Mouse (Mus musculus) mesoderm, embryonic 11.5 days (tissue): ENCODE data around the gene Etv6.

Experiments
- DNase-seq: peaks from one replicate; pipeline ENCODE4 v3.0.0-alpha.2; 2012; ENCODE audit warnings: low read depth, low spot score

Etv6 gene

GRCm38 (mm10) chr6:134140718-134141615 lies 105.5 kb downstream of the Etv6 start:
- DNase-seq = peak; percentile 31

GRCm38 (mm10) chr6:134141616-134142165 lies 106.2 kb downstream of the Etv6 start:
- no peak for DNase-seq

DNA sequence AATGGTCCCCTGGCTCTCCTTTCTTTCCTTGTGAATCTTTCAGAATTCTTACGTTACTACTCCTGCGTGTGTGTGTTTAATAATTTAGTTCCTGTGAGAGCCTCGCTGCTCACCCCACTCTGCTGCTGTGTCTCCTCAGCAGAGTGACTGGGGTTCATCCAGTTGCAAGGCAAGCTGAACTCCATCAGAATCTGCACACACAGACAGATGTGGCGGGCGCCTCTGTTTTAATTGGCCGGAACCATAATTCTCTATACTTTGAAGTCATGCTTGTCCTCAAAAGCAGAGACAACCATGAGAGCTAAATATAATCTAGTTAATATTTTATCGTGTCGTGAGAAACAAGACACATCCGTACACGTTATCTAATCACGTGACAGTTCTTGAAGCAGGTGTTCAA lies 107.2 kb downstream of the Etv6 start:
- DNase-seq = no peak

DNA sequence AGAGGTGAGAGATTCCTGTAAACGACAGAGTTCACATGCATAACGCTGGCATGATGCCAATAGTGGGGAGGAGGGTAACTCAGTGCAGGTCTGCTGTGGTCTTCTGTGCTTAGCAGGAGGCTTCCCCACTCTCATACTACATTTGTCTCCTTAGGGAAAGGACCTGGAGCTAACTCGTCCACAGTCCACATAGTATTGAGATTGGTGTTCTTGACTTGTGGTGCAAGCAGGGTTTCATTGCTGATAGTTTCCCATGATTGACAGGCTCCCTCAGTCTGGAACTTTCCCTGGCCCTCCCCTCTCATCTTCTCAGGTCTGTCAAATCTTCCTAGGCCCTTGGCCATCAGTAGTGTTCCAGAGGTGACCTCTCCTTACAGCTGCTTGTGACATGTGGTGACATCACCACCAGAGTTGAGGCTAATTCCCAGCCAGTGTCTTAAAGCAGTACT lies 108.2 kb downstream of the Etv6 start:
- no peak for DNase-seq

DNA sequence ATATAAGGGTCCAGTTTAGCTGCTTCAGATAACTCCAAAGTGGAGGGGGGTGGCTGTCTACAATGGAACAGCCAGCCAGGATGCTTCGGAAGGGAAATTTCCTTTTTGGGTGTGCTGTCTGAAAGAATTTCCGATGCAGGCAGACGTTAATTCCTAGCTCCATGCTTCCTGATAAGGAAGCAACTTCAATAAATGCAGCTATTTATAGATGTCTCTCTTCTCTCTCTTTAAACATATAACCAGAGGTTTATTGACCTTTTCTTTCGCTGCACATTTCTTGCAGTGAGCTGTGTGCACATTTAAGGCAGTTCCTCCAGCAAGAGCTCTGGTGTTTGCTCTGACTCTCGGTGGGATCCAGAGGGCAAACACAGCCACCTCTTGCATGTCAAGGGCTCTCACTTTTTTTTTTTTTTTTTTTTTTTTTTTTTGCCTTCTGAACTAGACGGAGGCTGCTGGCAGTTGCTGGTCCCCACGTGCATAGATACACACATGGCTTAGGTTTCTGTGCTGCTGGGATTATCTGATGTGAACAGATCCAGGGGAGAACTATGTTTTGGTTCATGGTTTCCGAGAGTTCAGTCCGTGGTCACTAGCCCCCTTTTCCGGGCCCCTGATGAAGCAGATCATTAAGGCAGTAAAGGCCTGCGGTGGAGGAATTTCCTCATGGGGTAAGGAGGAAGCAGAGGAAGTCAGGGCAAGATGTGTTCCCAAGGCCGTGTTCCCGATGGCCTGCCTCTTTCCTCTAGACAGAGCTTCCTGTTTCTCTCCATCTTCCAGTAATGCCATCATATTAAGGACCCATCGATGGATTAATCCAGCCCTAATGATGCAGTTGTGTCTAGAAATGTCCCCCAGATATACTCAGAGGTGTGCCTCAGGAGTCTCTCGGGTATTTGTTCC lies 109.0 kb downstream of the Etv6 start:
- DNase-seq = no peak

DNA sequence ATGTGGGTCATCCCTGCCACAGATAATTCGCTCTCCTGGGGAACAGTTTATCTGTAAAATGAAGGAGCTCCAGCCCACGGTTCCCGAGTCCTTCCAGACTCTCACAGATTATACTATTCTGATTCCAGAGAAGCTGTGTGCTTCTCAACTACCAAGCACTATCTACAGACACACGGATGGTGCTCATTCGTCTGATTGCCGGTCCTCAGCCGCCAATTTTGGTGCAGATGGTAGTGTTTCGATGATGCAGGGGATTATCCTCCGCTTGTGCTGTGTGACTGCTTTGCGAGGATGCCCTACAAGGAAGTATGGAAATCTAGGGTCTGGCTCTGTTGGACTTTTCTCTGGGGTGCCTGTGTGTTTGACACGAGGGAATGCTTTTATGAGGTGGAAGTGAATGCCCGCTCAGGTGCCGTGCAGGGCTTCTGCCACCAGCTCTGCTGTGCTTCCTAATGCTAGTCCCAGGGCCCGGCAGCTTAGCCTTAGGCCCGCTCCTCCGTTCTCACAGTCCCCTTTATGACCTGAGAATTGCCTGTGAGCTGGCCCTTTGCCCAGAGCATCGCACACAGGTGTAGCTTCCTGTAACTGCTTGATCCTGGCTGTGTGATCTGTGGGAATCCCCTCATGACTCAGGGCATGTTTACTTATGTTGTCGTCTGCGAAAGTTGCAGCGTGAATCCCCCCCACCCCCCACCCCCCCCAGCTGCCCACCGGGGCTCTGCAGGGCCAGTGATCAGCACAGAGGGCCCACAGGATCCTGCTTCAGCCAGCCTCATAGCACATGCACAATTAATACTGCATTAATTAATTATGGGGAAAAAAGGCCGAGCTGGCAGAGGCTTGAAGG lies 112.3 kb downstream of the Etv6 start:
- no peak for DNase-seq

- DNase-seq = no peak
Measured at GRCm38 (mm10) chr6:134148443-134148942, 113.0 kb downstream of the Etv6 start.

- no peak for DNase-seq
Measured at GRCm38 (mm10) chr6:134149606-134150005, 114.1 kb downstream of the Etv6 start.

- no peak for DNase-seq
Measured at GRCm38 (mm10) chr6:134151022-134151680, 115.7 kb downstream of the Etv6 start.

DNA sequence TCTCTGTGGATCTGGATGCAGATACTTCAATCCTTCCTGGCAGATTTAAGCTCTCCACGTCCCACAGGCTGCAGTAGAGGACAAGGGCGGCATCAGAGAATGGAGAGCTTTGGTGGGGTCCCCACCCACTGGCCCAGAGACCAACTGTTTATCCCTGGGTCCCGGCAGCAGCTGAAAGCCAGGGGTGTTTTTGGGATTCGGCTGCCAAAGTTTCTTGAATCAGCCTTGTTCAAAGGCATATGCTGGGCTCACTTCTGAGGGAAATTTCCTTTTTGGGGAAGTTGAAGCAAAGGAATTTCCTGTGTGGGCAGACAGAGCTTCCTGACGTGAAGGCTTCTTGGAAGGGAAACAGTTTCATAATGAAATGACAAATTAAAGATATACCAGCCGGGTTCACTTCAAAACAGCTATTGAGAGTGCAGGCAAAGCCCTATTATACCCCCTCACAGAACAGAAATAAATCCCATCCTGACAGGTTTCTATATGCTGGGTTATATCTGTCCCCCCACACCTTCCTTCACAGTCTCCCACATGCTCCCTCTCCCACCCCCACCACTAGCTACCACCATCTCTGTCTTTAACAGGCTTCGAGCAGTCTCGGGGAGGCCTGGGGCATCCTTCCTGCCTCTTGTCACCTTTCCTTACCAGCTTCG lies 116.5 kb downstream of the Etv6 start:
- no peak for DNase-seq

DNA sequence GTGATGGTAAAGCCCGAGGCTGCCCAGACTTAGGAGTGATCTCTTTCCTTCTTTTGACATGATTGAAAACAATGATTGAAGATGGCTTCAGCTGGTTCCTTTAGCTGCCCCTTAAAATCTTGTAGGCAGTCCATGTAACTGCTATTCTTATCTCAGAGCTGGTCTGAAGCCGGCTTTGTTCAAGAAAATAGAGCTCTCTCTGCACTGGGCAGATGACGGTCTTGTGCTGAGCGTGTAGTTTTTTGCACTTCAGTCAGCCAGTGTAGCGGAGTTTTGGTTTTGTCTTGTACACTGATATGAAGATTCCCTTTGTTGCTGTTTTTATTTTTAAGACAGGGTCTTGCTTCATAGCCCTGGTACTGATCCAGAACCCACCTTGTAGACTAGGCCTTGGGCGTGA lies 117.0 kb downstream of the Etv6 start:
- no peak for DNase-seq

- no peak for DNase-seq
Measured at GRCm38 (mm10) chr6:134154746-134155145, 119.2 kb downstream of the Etv6 start.

DNA sequence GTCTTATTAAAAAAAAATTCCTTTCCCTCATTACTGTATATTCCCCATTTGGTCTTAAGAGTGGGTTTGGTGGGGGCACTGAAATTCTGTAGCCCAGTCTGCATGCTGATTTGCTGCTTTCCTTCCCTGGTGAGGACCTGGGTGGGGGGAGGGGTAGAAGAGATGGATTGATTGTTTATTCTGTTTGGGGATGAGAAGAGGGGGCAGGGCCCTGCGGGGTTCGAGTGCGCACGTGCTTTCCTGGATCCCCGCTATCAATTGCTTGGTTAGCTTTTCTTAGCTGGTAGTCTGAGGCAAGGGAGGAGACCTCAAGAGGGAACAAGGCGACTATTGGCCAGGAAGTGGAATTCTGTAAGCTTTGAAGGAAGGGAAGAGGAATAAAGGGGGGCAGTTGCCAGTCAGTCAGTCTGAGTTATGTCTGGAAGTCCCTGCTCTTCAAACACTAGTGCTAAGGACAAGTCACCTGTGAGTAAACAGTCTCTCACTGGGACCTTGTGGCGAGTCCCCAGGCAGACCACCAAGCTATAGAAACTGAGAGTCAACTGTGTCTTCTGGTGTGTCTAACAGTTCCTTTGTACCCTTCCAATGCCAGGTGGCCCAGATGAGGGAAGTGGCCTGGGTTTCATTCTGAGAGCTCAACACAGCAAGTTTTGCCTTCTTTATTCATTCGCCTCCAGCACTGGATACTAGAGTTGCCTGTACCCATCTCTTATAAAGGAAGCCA lies 120.6 kb downstream of the Etv6 start:
- DNase-seq = peak; percentile 40

DNA sequence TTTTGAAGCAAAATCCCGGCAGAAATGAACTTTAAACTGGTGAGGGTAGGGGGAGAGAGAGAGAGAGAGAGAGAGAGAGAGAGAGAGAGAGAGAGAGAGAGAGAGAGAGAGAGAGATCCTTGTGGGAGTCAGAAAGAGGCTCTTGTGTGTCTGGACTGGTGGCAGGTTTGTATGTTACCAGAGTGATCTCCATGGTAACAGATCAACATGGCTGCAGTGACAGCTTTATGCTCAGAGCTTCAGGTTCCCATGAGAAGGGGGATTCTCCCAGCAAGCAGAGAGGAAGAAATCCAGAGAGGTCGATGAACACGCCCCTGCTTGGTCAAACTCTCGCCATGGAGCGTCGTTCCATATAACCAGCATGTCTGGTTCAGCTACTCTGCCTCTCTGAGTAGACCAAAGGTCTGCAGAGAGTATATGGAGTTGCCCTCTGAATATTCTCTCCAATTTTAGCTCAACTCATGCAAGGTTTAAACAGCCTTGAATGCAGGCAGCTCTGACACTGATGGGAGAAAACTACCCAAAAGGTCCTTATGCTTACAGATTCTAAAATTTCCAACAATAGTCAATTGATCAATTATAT lies 122.1 kb downstream of the Etv6 start:
- peak; percentile 72 for DNase-seq

GRCm38 (mm10) chr6:134158201-134158600 lies 122.7 kb downstream of the Etv6 start:
- no peak for DNase-seq

DNA sequence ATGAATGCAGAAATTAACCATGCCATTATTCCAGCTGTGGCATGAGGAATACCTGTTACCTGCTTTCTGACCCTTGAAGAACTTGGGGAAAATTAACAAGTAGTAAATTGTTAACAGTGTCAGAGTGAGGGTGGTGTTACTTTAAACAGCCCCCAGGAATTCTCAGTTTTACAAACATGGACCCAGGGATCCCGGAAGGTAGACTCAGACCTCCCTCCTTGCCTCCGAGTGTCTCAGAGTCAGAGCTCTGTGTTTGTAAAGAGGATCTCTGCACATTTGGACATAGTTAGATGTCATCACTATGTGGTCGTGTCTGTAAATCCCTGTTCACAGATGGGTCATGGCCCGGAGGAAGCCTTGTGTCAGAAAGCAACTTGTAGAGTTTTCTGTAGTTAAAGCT lies 124.2 kb downstream of the Etv6 start:
- no peak for DNase-seq

DNA sequence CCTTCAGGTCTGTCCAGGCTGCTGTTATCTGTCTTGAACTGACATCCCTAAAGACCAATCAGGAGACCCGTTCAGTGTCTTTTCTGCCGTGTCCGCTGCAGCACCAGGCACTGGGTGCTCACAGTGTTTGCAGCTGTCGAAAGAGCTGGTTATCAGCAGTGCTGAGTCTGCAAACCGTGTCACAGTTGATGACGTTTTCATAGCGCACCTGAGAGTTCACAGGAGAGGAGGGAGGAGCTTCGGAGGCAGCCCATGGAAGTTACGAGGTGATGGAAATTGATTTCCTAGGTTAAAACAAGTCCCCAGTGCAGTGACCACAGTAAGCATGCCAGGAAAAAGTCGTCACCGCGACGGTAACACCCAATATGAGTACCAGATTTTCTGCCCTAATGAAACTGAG lies 125.5 kb downstream of the Etv6 start:
- DNase-seq = no peak

GRCm38 (mm10) chr6:134163346-134163745 lies 127.8 kb downstream of the Etv6 start:
- no peak for DNase-seq

- no peak for DNase-seq
Measured at GRCm38 (mm10) chr6:134164356-134164755, 128.9 kb downstream of the Etv6 start.
